Mouse (Mus musculus): Measurements from ENCODE around the gene Defb10.
"Not testable (repeated sequence)": the region's sequence is repeated elsewhere in the genome, so short reads cannot be mapped to it uniquely, and the experiment has no call there.

Defb10 gene

DNA sequence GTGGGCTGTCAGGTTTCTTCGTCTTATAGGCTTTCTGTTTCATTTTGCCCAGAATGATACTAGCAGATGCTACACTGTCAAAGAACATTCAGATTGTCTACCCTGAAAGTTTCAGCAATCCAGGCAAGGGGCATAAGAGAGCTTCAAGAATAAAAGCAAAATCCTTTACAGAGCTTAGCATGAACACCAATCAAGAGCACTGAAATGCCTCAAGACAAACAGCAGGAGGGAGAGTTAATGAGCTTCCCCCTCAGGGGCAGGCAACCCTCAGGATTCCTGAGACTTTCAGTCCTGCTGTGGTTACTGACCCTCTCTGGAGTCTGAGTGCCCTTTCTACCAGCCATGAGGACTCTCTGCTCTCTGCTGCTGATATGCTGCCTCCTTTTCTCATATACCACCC is at the start of gene Defb10:
Gene Defb10, plus strand, starts transcription at position 316 of the 400 bp plus-strand sequence.
- not testable (repeated sequence) for DNase-seq

DNA sequence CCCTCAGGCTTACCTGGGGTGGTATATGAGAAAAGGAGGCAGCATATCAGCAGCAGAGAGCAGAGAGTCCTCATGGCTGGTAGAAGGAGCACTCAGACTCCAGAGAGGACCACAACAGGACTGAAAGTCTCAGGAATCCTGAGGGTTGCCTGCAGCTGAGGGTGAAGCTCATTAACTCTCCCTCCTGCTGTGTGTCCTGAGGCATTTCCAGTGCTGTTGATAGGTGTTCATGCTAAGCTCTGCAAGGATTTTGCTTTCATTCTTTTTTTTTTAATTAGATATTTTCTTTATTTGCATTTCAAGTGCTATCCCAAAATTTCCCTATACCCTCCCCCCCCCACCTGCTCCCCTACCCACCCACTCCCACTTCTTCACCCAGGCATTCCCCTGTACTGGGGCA is 26.6 kb downstream of the Defb10 start, which contains the start of gene Defb9:
Gene Defb9, minus strand, starts transcription at position 101 of the 400 bp plus-strand sequence.
- not testable (repeated sequence) for DNase-seq

DNA sequence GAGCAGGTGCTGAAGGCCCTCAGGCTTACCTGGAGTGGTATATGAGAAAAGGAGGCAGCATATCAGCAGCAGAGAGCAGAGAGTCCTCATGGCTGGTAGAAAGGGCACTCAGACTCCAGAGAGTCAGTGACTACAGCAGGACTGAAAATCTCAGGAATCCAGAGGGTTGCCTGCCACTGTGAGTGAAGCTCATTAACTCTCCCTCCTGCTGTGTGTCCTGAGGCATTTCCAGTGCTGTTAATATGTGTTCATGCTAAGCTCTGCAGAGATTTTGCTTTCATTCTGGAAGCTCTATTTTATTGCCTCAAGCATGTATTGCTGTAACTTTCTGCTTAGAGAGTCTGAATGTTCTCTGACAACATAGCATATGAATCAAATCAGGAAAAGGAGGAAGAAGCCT is 47.6 kb downstream of the Defb10 start, which contains the start of gene Defb11:
Gene Defb11, minus strand, starts transcription at position 123 of the 400 bp plus-strand sequence.
- not testable (repeated sequence) for DNase-seq
